Mouse (Mus musculus): ENCODE results near the gene Olfr612.
"Not testable (repeated sequence)": the region's sequence is repeated elsewhere in the genome, so short reads cannot be mapped to it uniquely, and the experiment has no call there.

The Olfr612 gene

GRCm38 (mm10) chr7:103542617-103543016, at the start of gene Olfr612:
Gene Olfr612 (minus strand): TSS chr7:103542717.
- not testable (repeated sequence) for DNase-seq (ENCODE audit: low read depth)

GRCm38 (mm10) chr7:103589803-103590202, 47.3 kb upstream of the Olfr612 start, which contains the start of gene Olfr618:
Gene Olfr618 (plus strand): TSS chr7:103590103.
- no peak for DNase-seq (ENCODE audit: low read depth)

- no peak for DNase-seq (ENCODE audit: low read depth)
Measured at GRCm38 (mm10) chr7:103572761-103573160, 30.2 kb upstream of the Olfr612 start, which contains the start of gene Olfr617. Gene Olfr617 (plus strand): TSS chr7:103573061.

- DNase-seq (ENCODE audit: low read depth) = no peak
Measured at GRCm38 (mm10) chr7:103569043-103569442, 26.5 kb upstream of the Olfr612 start, which contains the start of gene Olfr616. Gene Olfr616 (minus strand): TSS chr7:103569143.

- DNase-seq (ENCODE audit: low read depth) = no peak
Measured at GRCm38 (mm10) chr7:103555779-103556178, 13.3 kb upstream of the Olfr612 start, which contains the start of gene Olfr615. Gene Olfr615 (plus strand): TSS chr7:103556079.

- DNase-seq (ENCODE audit: low read depth) = no peak
Measured at GRCm38 (mm10) chr7:103547774-103548173, 5.3 kb upstream of the Olfr612 start, which contains the start of gene Olfr613. Gene Olfr613 (plus strand): TSS chr7:103548074.

GRCm38 (mm10) chr7:103520746-103521145, 21.8 kb downstream of the Olfr612 start, which contains the start of gene Olfr611:
Gene Olfr611 (minus strand): TSS chr7:103520846.
- not testable (repeated sequence) for DNase-seq (ENCODE audit: low read depth)

GRCm38 (mm10) chr7:103512022-103512421, 30.5 kb downstream of the Olfr612 start, which contains the start of gene Olfr610:
Gene Olfr610 (minus strand): TSS chr7:103512122.
- no peak for DNase-seq (ENCODE audit: low read depth)

GRCm38 (mm10) chr7:103497962-103498361, 44.6 kb downstream of the Olfr612 start, which contains the start of gene Olfr609:
Gene Olfr609 (minus strand): TSS chr7:103498062.
- no peak for DNase-seq (ENCODE audit: low read depth)
